Mouse (Mus musculus): ENCODE data around the gene Copz2.
A peak's percentile ranks its signal among the peaks of the same experiment; 100 is the strongest.
"Not testable (repeated sequence)": the region's sequence is repeated elsewhere in the genome, so short reads cannot be mapped to it uniquely, and the experiment has no call there.

Gene Copz2

GRCm38 (mm10) chr11:96849681-96850467 is at the start of gene Copz2:
TSS of gene Copz2 (plus strand) at chr11:96849870.
- DNase-seq (ENCODE audit: low read depth): no peak

GRCm38 (mm10) chr11:96805606-96806005 is 44.1 kb upstream of the Copz2 start:
- DNase-seq (ENCODE audit: low read depth): peak; percentile 39

DNA sequence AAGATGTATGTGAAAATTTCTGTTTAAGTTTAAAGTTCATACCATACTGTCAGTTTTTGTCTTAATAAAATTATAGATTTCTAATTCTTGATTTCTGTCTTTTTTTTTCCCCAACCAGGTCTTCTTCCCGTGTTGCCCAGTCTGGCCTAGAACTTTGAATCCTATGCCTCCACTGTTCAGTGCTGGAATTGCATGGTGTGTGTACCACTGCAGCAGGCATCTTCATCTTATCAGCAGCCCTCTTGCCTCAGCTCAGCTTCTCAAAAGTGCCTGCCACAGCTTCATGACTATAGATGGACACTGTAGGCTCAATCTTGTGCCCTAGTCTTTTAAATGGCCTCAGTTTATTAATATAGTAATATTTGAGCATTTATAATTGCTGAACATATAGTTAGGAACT is 41.6 kb upstream of the Copz2 start:
- DNase-seq (ENCODE audit: low read depth): no peak

GRCm38 (mm10) chr11:96809562-96810235 is 40.0 kb upstream of the Copz2 start:
- no peak for DNase-seq (ENCODE audit: low read depth)

DNA sequence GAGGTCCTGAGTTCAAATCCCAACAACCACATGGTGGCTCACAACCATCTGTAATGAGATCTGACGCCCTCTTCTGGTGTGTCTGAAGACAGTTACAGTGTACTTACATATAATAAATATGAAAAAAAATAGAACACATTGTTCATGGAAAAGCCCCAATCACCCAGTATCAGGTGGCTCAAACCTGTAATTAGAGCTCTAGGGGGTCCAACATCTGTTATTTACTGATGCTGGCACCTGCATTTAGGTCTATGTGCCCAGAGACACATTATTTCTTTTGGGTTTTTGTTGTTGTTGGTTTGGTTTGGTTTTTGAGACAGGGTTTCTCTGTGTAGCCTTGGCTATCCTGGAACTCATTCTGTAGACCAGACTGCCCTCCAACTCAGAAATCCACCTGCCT is 38.5 kb upstream of the Copz2 start:
- DNase-seq (ENCODE audit: low read depth): not testable (repeated sequence)

DNA sequence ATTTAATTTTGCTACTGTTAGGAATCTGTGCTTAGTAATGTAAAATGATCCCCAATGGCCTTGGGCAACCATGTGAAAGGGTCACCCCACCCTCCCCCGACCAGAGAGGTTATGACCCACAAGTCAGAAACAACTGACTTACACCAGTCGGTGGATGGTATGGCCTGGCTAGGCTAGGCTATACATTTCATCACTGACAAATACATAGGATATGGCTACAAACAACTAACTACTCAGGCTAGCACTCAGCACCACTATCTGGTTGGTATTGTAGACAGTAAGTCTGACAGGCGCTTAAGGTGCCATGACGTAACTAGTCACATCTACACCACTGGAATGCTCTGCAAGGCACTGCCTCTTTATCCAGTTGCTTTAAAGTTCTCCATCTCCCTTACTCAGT is 36.2 kb upstream of the Copz2 start:
- no peak for DNase-seq (ENCODE audit: low read depth)

GRCm38 (mm10) chr11:96813920-96814319 is 35.8 kb upstream of the Copz2 start:
- no peak for DNase-seq (ENCODE audit: low read depth)

DNA sequence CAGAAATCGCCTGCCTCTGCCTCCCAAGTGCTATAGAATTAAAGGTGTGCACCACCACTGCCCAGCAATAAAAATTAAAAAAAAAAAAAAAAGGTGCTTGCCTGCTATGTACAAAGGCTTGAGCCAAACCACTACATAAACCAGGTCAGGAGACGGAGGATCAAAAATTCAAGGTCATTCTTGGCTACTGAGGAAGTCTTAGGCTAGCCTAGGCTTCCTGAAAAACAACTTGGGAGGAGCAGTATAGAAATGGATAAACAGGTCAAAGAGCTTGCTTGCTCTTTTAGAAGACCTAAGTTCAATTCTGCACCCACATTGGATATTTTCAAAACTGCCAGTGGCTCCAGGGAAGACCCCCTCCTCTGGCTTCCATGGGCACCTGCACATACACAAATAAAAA is 35.2 kb upstream of the Copz2 start:
- no peak for DNase-seq (ENCODE audit: low read depth)

DNA sequence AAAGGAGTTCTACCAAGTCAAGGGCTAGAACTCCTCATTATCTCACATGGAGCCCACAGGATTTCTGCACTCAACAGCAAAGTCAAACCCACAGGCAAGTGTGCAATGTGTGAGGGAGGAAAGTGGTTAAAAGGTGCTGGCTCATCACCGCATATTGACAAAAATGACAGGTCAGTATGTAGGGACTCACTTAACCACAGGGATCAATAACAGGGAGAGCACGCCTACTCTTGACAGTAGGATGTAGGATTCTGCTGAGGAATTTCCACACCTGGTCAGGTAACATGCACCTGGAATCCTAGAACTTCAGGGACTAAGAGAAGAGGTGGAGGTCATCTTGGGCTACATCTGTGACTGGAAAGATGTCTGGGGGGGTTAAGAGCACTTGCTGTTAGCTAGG is 33.8 kb upstream of the Copz2 start:
- no peak for DNase-seq (ENCODE audit: low read depth)

DNA sequence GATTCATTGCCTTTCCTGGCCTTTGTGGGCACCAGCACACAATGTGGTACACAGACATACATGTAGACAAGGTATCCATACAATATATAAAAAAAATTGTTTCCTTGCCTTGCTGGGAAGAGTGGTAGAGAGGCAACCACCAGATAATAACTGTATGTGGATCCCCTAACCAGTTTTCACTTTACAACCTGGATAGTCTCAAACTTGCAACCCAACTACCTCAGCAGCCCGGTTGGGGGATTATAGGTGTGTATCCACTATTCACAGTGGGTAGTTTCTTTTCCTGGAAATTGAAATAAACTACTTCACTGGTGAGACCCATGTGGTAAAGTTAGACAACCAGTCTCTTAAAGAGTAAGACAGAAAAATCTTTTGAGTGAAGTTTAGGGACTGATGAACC is 33.2 kb upstream of the Copz2 start:
- DNase-seq (ENCODE audit: low read depth): no peak

GRCm38 (mm10) chr11:96816979-96817378 is 32.7 kb upstream of the Copz2 start:
- DNase-seq (ENCODE audit: low read depth): no peak

GRCm38 (mm10) chr11:96818128-96818710 is 31.5 kb upstream of the Copz2 start:
- no peak for DNase-seq (ENCODE audit: low read depth)

DNA sequence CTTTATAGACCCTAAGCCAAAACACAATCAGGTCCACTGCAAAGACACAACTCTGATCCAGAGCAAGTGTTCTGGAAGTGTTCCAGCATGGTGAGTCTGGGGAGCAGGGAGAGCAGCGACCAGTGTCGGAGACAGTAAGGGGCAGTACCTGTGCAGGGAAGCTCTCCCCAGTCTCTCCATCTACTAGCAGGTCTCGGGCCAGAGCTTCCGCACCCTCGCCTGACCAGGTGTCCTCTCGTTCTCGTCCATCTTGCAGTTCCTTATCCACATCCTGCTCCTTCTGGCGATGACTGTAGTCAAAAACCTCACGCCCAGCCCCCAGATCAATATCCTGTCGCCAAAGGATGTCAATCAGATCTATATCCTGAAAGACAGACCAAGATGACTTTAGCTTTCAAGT is 27.7 kb upstream of the Copz2 start:
- no peak for DNase-seq (ENCODE audit: low read depth)

GRCm38 (mm10) chr11:96822675-96823470 is 26.8 kb upstream of the Copz2 start:
- no peak for DNase-seq (ENCODE audit: low read depth)

DNA sequence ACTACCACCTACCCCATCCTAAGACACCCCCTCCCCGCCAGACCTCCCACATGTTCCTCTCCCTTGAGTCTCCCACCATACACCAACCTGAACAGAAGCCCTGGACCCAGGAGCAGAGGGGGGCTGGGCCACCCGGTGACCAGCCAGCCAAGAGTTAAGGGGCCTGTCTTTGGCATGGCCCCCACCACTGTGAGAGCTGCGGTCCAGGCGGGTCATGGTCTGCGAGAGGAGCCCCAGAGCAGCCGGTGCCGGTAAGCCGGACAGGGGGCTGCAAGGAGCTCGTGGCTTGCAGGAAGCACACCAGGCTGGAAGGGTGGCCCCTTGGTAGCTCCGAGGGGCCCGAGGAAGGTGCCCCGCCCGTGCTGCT is 26.2 kb upstream of the Copz2 start:
- no peak for DNase-seq (ENCODE audit: low read depth)

DNA sequence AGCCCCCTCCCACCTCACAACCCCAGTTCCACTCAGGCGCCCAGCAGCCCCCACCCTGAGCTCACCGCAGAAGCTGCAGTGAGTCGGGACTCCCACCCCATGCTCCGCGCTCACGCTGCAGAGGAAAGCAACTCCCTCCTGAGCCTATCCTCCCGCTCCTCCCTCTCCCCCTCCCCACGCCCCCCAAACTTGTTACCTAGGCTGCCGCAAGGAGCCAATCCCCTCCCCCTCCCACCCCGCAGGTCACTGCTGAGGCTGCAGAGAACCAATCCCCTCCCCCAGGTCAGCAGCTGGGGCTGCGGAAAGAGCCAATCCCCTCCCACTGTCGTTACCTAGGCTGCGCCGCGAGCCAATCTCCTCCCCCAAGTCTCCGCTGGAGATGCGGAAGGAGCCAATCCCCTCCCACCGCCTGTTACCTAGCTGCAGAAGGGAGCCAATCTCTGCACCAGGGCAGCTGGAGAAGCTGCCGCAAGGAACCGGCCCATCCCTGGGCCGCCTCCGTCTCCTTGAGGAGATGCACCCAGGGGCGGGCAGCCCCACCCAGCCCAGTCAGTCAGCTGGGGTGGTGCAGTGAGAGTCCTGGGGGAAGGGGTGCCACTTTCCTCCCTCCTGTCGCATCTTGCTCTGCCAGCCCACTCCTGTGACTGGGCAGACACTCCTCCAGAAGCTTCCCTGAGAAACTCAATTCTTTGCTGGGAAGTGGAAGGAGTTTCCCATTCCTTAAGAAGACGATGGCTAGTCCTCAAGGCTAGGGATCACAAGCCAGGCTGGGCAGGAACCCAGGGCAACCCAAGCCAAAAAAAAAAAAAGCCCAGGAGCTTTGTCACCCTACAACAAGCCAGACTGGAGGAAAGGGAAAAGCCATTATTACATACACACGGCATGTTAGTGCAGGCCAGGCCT is 25.5 kb upstream of the Copz2 start:
- DNase-seq (ENCODE audit: low read depth): peak; percentile 90

GRCm38 (mm10) chr11:96824783-96825495 is 24.7 kb upstream of the Copz2 start:
- no peak for DNase-seq (ENCODE audit: low read depth)

DNA sequence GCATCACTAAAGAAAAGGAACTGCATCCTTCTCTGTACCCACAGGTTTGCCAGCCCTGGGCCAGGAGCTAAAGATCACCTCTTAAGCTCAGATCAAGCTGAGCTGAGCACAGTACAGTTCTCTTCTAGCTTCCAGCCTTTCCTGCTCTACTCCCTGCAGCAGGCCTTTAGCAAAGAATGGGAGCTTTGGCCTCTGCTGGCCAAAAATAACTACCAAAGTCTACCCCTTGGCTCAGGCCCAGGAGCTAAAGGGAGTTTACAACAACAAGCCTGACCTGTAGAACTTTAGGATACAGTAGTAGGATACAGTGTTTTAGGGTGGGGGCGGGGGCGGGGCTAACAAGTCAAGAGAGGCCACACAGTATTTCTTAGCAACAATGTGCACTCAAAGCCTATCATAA is 23.2 kb upstream of the Copz2 start:
- no peak for DNase-seq (ENCODE audit: low read depth)

GRCm38 (mm10) chr11:96827062-96827581 is 22.5 kb upstream of the Copz2 start:
- no peak for DNase-seq (ENCODE audit: low read depth)

GRCm38 (mm10) chr11:96827917-96828316 is 21.8 kb upstream of the Copz2 start:
- no peak for DNase-seq (ENCODE audit: low read depth)

DNA sequence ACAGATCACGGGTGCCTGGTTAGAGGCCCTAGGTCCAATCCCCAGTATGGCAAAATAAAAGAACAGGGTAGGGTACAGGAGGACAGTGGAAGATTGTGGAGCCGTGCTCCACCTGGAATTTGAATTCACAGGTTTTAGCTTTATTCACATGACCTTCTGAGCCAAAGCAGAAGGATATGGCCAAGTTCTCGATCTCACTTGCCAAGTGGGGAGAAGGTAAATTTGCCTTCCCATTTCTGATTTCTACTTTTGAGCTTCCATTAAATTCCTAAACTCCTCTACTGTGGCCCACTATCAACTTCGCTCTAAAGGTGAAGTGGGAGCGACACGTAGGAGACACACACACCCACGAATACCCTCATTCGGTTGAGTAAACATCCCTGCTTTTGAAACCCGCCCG is 20.8 kb upstream of the Copz2 start:
- no peak for DNase-seq (ENCODE audit: low read depth)

Measured in naive thymus-derived CD4-positive, alpha-beta T cell, adult 2 months (primary cell).